Comparison of ENCODE assay signal across 13 mouse cellular contexts in genomic region chr8:128164976-128165375, GRCm38 (mm10).
DNase-seq lines count a peak whose midpoint lies in the region; ATAC-seq lines count a peak whose summit lies in the region.
"Had no signal": no experiment of that assay in that cellular context is flagged by ENCODE, and none has a peak within 500 bp of the region (broad histone marks: within the 10 kb centered on the region; RNA-seq: fewer than 3 reads in every experiment).

No protein-coding gene starts in this region.

- no peak overlapping the region for H3K4me2 ChIP-seq in neural tube, embryonic 15.5 days
- H3K4me2 ChIP-seq: stomach, embryonic 15.5 days had no signal

- no peaks in the 10 kb centered on the region for H3K4me1 ChIP-seq in neural tube, embryonic 15.5 days
- H3K4me1 ChIP-seq in embryonic facial prominence, embryonic 10.5 days = peaks cover 12% of the 10 kb centered on the region
- H3K4me1 ChIP-seq: stomach, embryonic 15.5 days had no signal

- WGBS in neural tube, embryonic 15.5 days = 94% methylated on average over 5 of the region's 5 CpGs
- WGBS in embryonic facial prominence, embryonic 10.5 days = 91% methylated on average over 5 of the region's 5 CpGs

- DNase-seq in neural tube, embryonic 10.5 days (ENCODE audit: extremely low spot score, low spot score) = peak; percentile 8
- DNase-seq in frontal cortex, postnatal 10 days (ENCODE audit: low spot score in 2 of 2) = peak; percentile 8 to 25
- peak; percentile 43 to 52 for DNase-seq in left cerebral cortex, postnatal 14 days (ENCODE audit: low spot score in 2 of 2)
- DNase-seq in embryonic facial prominence, embryonic 10.5 days (ENCODE audit: low spot score) = no peak
- DNase-seq in testis, postnatal 10 days (ENCODE audit: low spot score) = no peak
- DNase-seq in kidney, adult 9 months = no peak
- DNase-seq in kidney, postnatal 36 days = no peak
- DNase-seq: gastrocnemius, postnatal 25 days; kidney, postnatal 25 days had no signal

- no peaks in the 10 kb centered on the region for H3K27me3 ChIP-seq in neural tube, embryonic 15.5 days (replicated peaks)
- H3K27me3 ChIP-seq in embryonic facial prominence, embryonic 10.5 days (replicated peaks; ENCODE audit: low read depth, poor library complexity, severe bottlenecking) = peaks cover 11% of the 10 kb centered on the region; the same call in 1 of the 2 replicates
- H3K27me3 ChIP-seq: stomach, embryonic 15.5 days had no signal

- no peaks in the 10 kb centered on the region for H3K36me3 ChIP-seq in neural tube, embryonic 15.5 days
- no peaks in the 10 kb centered on the region for H3K36me3 ChIP-seq in embryonic facial prominence, embryonic 10.5 days (replicated peaks)
- H3K36me3 ChIP-seq: stomach, embryonic 15.5 days had no signal

- no peak for ATAC-seq in neural tube, embryonic 15.5 days (ENCODE audit: low FRiP score)
- ATAC-seq: hindbrain, postnatal 0 days had no signal

- H3K27ac ChIP-seq in neural tube, embryonic 15.5 days (replicated peaks) = no peak overlapping the region
- H3K27ac ChIP-seq in embryonic facial prominence, embryonic 10.5 days (replicated peaks) = no peak overlapping the region
- H3K27ac ChIP-seq: hindbrain, postnatal 0 days; liver, embryonic 14.5 days; stomach, embryonic 15.5 days had no signal

- no peak overlapping the region for H3K4me3 ChIP-seq in neural tube, embryonic 15.5 days (replicated peaks)
- no peak overlapping the region for H3K4me3 ChIP-seq in embryonic facial prominence, embryonic 10.5 days
- H3K4me3 ChIP-seq: stomach, embryonic 15.5 days had no signal

- H3K9ac ChIP-seq in neural tube, embryonic 15.5 days (replicated peaks) = no peak overlapping the region
- H3K9ac ChIP-seq: liver, embryonic 14.5 days; stomach, embryonic 15.5 days had no signal

- no peaks in the 10 kb centered on the region for H3K9me3 ChIP-seq in neural tube, embryonic 15.5 days (replicated peaks)
- H3K9me3 ChIP-seq in embryonic facial prominence, embryonic 10.5 days = no peaks in the 10 kb centered on the region
- H3K9me3 ChIP-seq: stomach, embryonic 15.5 days had no signal

- intact Hi-C loops in left cerebral cortex, postnatal 14 days (cut with DNase I) = loop anchor here (5.0 kb wide), 1 partner anchor 133 kb away; no protein-coding TSS in a partner anchor

Comparison
In these comparisons a context has a peak if more than half of its experiments do, and no peak if none do; other contexts are left out.
1. DNase-seq: peak in neural tube, embryonic 10.5 days (single experiment), frontal cortex, postnatal 10 days (2 of 2) and left cerebral cortex, postnatal 14 days (2 of 2); none in embryonic facial prominence, embryonic 10.5 days (single experiment), testis, postnatal 10 days (single experiment), kidney, adult 9 months (single experiment) and kidney, postnatal 36 days (0 of 2).